Mouse (Mus musculus) left cerebral cortex, adult 2 months (tissue): ENCODE data around the gene Sncb. TPM values are rescaled to one million over a fixed set of nuclear protein-coding genes. Genes with fewer than 3 reads are reported as not detected.
"Not testable (repeated sequence)": the region's sequence is repeated elsewhere in the genome, so short reads cannot be mapped to it uniquely, and the experiment has no call there.

Source experiments
- DNase-seq, 2 experiments: peaks; one replicate each; pipeline ENCODE4 v3.0.0; 2021 to 2022; ENCODE audit warnings: low spot score in 2 of 2, mixed read lengths in 1 of 2; ENCODE audit errors: extremely low spot score in 1 of 2
- H3K27ac ChIP-seq: fragments of 200-600 bp; 2 replicates; pipeline ENCODE4 v1.8.1; 2022
- H3K4me3 ChIP-seq: fragments of 200-600 bp; 2 replicates; pipeline ENCODE4 v1.8.1; 2022
- CTCF ChIP-seq: fragments of 200-600 bp; IDR thresholded peaks from 2 replicates; pipeline ENCODE4 v1.8.1; 2022; ENCODE audit warnings: antibody characterized with exemption, mild to moderate bottlenecking, moderate library complexity
- intact Hi-C: fragments of 180-260 bp; cut with DNase I; formaldehyde crosslinking; loops from one replicate; pipeline ENCODE4 v1.15.1; 2025
- total RNA-seq, 2 experiments: library from RNA; stranded (reverse); gene quantifications; 2 replicates each; pipeline ENCODE4 v1.2.3; 2021

Gene Sncb
- total RNA-seq, 2 experiments from 2014 or later: 869 to 881 TPM

- Histone ChIP-seq H3K4me3 (no peak overlapping the region), H3K27ac (peak overlapping the region; percentile 84)
- peak; percentile 44 to 51 for DNase-seq
- intact Hi-C loops: loop anchor here (2.0 to 5.0 kb wide), 2 partner anchors 81 to 205 kb away; no protein-coding TSS in a partner anchor
- peak; percentile 93 for TF ChIP-seq CTCF
Observed at GRCm38 (mm10) chr13:54797356-54797755, 31.0 kb upstream of the Sncb start.

- H3K27ac ChIP-seq: peak overlapping the region; percentile 58
- no peak for DNase-seq
- intact Hi-C loops: loop anchor here (2.0 to 5.0 kb wide), 2 partner anchors 36 to 207 kb away; no protein-coding TSS in a partner anchor
- peak; percentile 39 for TF ChIP-seq CTCF
- no peak overlapping the region for H3K4me3 ChIP-seq
Observed at GRCm38 (mm10) chr13:54794843-54795242, 28.4 kb upstream of the Sncb start.

GRCm38 (mm10) chr13:54794002-54794577 is 27.7 kb upstream of the Sncb start:
- DNase-seq: peak in 1 of 2 experiments; percentile 58
- intact Hi-C loops: loop anchor here (2.0 kb wide), 1 partner anchor 35 kb away; no protein-coding TSS in a partner anchor
- no peak overlapping the region for H3K4me3 ChIP-seq
- H3K27ac ChIP-seq: peak overlapping the region; percentile 67
- TF ChIP-seq CTCF: no peak

GRCm38 (mm10) chr13:54792259-54793230 is 26.1 kb upstream of the Sncb start:
- TF ChIP-seq CTCF: peak; percentile 47
- H3K27ac ChIP-seq: peak overlapping the region; percentile 70
- no peak for DNase-seq
- intact Hi-C loops: no loop called here
- H3K4me3 ChIP-seq: no peak overlapping the region

DNA sequence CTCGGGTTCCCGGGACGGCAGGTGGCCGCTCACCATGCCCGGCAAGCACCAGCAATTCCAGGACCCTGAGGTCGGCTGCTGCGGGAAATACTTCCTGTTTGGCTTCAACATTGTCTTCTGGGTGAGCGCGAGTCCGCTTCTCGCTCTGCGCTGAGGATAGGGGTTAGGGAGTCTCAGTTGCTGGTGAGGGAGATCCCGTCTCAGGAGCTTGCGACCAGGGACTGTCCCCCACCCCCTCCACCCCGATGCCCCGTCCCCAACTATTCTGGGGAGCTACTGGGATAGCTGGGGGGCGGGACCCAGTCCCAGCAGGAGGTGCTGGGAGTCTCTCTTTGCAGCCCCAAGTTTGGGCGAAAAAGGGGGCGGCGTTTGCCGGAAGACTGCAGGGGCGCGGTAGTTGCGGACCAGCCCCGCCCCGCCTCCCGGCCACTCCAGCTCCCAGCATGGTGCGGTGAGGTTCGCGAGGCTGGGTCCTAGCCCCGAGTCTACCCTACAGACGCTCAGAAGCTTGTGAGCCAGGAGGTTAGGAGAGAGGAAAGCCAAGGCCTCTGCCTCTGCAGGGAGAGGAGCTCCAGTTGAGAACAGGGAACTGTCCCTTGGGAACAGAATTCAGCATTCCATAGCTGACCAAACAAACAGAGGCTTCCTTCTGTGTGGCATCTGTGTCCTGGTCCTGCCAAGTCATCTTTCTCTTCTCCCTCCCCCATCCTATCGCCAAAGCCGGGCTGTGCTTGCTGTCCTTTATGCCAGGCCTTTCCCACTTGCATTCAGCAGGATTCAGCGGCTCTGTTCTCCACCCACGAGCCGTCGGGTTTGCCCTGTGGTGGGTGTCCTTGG is 23.4 kb upstream of the Sncb start:
- Histone ChIP-seq H3K4me3 (peak overlapping the region; percentile 56), H3K27ac (peak overlapping the region; percentile 84)
- intact Hi-C loops: no loop called here
- peak; percentile 54 to 62 for DNase-seq
- TF ChIP-seq CTCF: no peak

DNA sequence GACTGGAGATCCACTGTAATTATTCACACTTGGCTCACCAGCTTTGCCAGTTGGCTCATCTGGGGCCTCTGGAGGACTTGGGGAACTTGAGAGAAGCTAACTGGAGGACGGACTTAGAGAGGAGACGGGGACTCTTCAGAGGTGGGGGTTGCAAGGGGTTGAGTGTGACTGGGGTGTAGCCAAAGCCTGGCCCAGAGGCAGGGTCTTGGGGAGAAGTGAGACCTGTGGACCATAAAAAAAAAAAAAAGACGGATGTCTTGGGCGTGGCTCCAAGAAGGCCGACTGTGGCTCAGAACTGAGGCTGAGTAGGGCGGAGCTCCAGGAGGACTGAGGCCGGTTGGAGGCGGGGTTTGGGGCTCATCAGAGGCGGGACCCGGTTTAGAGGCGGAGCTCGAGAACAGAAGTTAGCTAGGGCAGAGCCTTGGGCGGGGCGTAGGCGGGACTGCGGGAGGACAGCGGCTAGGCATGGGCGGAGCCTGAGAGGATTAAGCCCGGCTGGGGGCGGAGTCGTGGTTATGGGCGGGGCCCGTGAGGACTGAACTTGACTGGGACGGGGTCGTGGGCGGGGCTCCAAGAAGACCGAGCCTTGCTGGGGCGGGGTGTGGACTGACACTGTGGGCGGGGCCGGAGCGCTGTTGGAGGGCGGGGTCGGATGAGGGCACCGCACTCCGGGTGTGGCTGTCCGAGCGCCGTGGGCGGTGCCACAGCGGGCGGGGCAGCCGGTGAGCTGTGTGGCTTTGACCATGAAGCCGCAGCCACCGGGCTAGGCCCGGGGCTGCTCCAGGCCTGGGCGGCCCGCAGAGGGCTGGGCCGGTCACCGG is 22.6 kb upstream of the Sncb start, which contains the start of gene Tspan17:
Gene Tspan17, plus strand, starts transcription at position 638 of the 821 bp plus-strand sequence.
- intact Hi-C loops: no loop called here
- no peak for TF ChIP-seq CTCF
- Histone ChIP-seq H3K27ac (peak within 1 kb of the TSS; percentile 84), H3K4me3 (peak within 1 kb of the TSS; percentile 56)
- DNase-seq: peak; percentile 92 to 93

GRCm38 (mm10) chr13:54787591-54787990 is 21.2 kb upstream of the Sncb start:
- intact Hi-C loops, DNase-seq, H3K4me3 ChIP-seq, H3K27ac ChIP-seq: not testable (repeated sequence)

GRCm38 (mm10) chr13:54783698-54784097 is 17.3 kb upstream of the Sncb start, which contains the start of gene Eif4e1b:
Eif4e1b (plus strand) TSS chr13:54783998.
- TF ChIP-seq CTCF: no peak
- H3K4me3 ChIP-seq: no peak within 1 kb of the TSS

GRCm38 (mm10) chr13:54783235-54783634 is 16.8 kb upstream of the Sncb start:
- H3K27ac ChIP-seq: no peak overlapping the region
- DNase-seq: no peak
- intact Hi-C loops: no loop called here
- TF ChIP-seq CTCF: no peak
- H3K4me3 ChIP-seq: no peak overlapping the region

More at GRCm38 (mm10) chr13:54783698-54784097, 17.3 kb upstream of the Sncb start, which contains the start of gene Eif4e1b:
- no peak within 1 kb of the TSS for H3K27ac ChIP-seq
- intact Hi-C loops: no loop called here
- no peak for DNase-seq

DNA sequence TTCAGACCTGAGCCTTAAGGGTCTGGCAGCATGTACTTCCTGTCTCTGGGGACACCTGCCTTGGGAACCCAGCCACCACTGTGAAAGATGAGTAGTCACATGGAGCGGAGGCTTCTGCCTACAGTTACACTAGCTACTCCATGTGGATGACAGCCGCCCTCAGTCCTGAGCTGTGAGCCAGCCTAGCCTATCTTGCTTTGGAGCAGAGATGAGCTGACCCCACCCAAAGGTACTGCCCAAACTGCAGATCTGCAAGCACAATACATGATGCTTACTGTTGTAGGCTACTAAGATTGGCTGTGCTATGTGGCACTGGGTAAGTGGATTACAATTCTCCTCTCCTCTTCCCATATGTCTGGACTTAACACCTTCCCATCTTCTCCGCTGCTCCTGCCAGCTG is 14.7 kb upstream of the Sncb start:
- Histone ChIP-seq H3K4me3 (no peak overlapping the region), H3K27ac (peak overlapping the region; percentile 74)
- intact Hi-C loops: loop anchor here (1.0 kb wide), 1 partner anchor 15 kb away; the partner anchor contains the start of gene Sncb
- DNase-seq: no peak
- no peak for TF ChIP-seq CTCF
